Mouse (Mus musculus) hindbrain, embryonic 13.5 days (tissue): ENCODE measurements around the gene Olfr138. TPM values are rescaled to one million over a fixed set of nuclear protein-coding genes. Genes with fewer than 3 reads are reported as not detected.

Experiments used
- ATAC-seq: fragments of 200-750 bp; cut with Nextera tagmentation; 2 replicates; pipeline ENCODE4 v1.8.0; 2017; ENCODE audit warnings: moderate TSS enrichment; ENCODE audit not compliant: low FRiP score
- H3K27ac ChIP-seq: fragments of 300-500 bp; sonication (generic); 2 replicates; pipeline ENCODE4 v1.5.1; 2015; ENCODE audit warnings: inconsistent platforms, mild to moderate bottlenecking, moderate library complexity
- H3K27me3 ChIP-seq: fragments of 300-500 bp; sonication (generic); 2 replicates; pipeline ENCODE4 v1.6.1; 2015; ENCODE audit warnings: mild to moderate bottlenecking, inconsistent platforms
- H3K36me3 ChIP-seq: fragments of 300-500 bp; sonication (generic); 2 replicates; pipeline ENCODE4 v1.6.1; 2015; ENCODE audit warnings: mild to moderate bottlenecking, inconsistent platforms
- H3K4me1 ChIP-seq: fragments of 300-500 bp; sonication (generic); replicated peaks from 2 replicates; pipeline ENCODE4 v1.6.1; 2015; ENCODE audit warnings: inconsistent platforms
- H3K4me2 ChIP-seq: fragments of 300-500 bp; sonication (generic); 2 replicates; pipeline ENCODE4 v1.6.1; 2015; ENCODE audit warnings: inconsistent platforms, mild to moderate bottlenecking, moderate library complexity
- H3K4me3 ChIP-seq: fragments of 300-500 bp; sonication (generic); 2 replicates; pipeline ENCODE4 v1.5.1; 2015; ENCODE audit warnings: mild to moderate bottlenecking, inconsistent platforms
- H3K9ac ChIP-seq: fragments of 300-500 bp; sonication (generic); 2 replicates; pipeline ENCODE4 v1.6.1; 2015; ENCODE audit warnings: mild to moderate bottlenecking, inconsistent platforms
- H3K9me3 ChIP-seq: fragments of 300-500 bp; sonication (generic); 2 replicates; pipeline ENCODE4 v1.6.1; 2016; ENCODE audit warnings: inconsistent platforms
- WGBS: fragments of 180-500 bp; shearing (Covaris S2); methylation state at CpG from one replicate; pipeline ENCODE4 v1.1.7; 2015; 5-methylcytosine and 5-hydroxymethylcytosine counted together
- polyA plus RNA-seq: library from polyadenylated mRNA; unstranded; fragments of >200 nt; fragmentation: Nextera tagmentation; extraction: Ambion mirVana; gene quantifications from 2 replicates; pipeline ENCODE4 v1.2.1, GENCODE M21; 2015

Olfr138 gene
- polyA plus RNA-seq = not detected in 2 replicates

DNA sequence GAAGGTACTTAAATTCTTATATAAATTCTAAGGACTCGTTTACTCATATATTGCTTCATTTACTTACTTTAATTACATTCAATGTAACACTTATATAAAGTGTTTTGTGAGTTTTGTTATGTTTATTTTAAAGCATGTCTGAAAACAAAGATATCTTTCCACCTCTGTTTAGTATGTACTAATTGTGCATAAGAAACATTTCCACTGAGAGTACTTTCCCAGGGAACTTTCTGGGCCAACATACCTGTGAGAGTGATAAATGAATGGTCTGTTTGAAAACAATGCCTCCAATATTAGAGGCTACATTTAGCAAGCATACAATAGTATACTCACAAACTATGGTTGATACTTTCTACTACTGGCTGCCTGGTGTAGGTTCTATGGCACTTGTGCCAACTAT is at the start of gene Olfr138:
TSS of gene Olfr138 (plus strand) at position 301 of the 400 bp plus-strand sequence.
- ATAC-seq = no peak
- Histone ChIP-seq H3K4me3 (no peak within 1 kb of the TSS), H3K27me3 (no peaks in the 10 kb centered on the region), H3K36me3 (no peaks in the 10 kb centered on the region), H3K4me2 (no peak within 1 kb of the TSS), H3K27ac (no peak within 1 kb of the TSS), H3K9ac (no peak within 1 kb of the TSS), H3K9me3 (0 out of 2 replicates have a peak, but pooled peaks cover 4% of the 10 kb centered on the region), H3K4me1 (no peaks in the 10 kb centered on the region)
- 78% methylated on average over 1 of the region's 1 CpGs for WGBS

GRCm38 (mm10) chr17:38307470-38307869 is 46.6 kb downstream of the Olfr138 start, which contains the start of gene Olfr137:
TSS of gene Olfr137 (minus strand) at chr17:38307570.
- H3K9me3 ChIP-seq = peaks cover 6% of the 10 kb centered on the region; the same call in 1 of the 2 replicates
- H3K9ac ChIP-seq = no peak within 1 kb of the TSS
- no peak for ATAC-seq
- H3K4me1 ChIP-seq = no peaks in the 10 kb centered on the region
- no peak within 1 kb of the TSS for H3K27ac ChIP-seq
- H3K36me3 ChIP-seq = no peaks in the 10 kb centered on the region
- no peak within 1 kb of the TSS for H3K4me2 ChIP-seq
- H3K27me3 ChIP-seq = no peaks in the 10 kb centered on the region
- H3K4me3 ChIP-seq = no peak within 1 kb of the TSS

Other genes with a start within 250 kb of the Olfr138 start
- not detected in 2 replicates for gene Olfr129, start 201.0 kb upstream of the Olfr138 start, polyA plus RNA-seq
- not detected in 2 replicates for gene Olfr130, start 197.1 kb upstream of the Olfr138 start, polyA plus RNA-seq
- not detected in 2 replicates for gene Olfr131, start 172.3 kb upstream of the Olfr138 start, polyA plus RNA-seq
- gene Olfr132, start 126.5 kb upstream of the Olfr138 start, polyA plus RNA-seq = not detected in 2 replicates
- gene Olfr133, start 115.8 kb upstream of the Olfr138 start, polyA plus RNA-seq = not detected in 2 replicates
- not detected in 2 replicates for gene Olfr134, start 89.6 kb upstream of the Olfr138 start, polyA plus RNA-seq
- not detected in 2 replicates for gene Olfr135, start 56.7 kb upstream of the Olfr138 start, polyA plus RNA-seq
- gene Olfr137, start 46.5 kb downstream of the Olfr138 start, polyA plus RNA-seq = not detected in 2 replicates
- gene Olfr136, start 68.8 kb downstream of the Olfr138 start, polyA plus RNA-seq = not detected in 2 replicates
- gene Esp36, start 159.2 kb downstream of the Olfr138 start, polyA plus RNA-seq = not detected in 2 replicates